Mouse (Mus musculus) heart, embryonic 10.5 days (tissue): ENCODE measurements around the gene Draxin. TPM values are rescaled to one million over a fixed set of nuclear protein-coding genes. Genes with fewer than 3 reads are reported as not detected.
A peak's percentile ranks its signal among the peaks of the same experiment; 100 is the strongest.

Experiments
- DNase-seq: peaks from one replicate; pipeline ENCODE4 v3.0.0-alpha.2; 2017; ENCODE audit warnings: low spot score
- H3K27ac ChIP-seq: fragments of 300-500 bp; sonication (generic); 2 replicates; pipeline ENCODE4 v1.5.1; 2016; ENCODE audit warnings: mild to moderate bottlenecking
- H3K27me3 ChIP-seq: fragments of 300-500 bp; sonication (generic); 2 replicates; pipeline ENCODE4 v1.6.1; 2016; ENCODE audit warnings: mild to moderate bottlenecking; ENCODE audit not compliant: poor library complexity, insufficient read depth, severe bottlenecking
- H3K36me3 ChIP-seq: fragments of 300-500 bp; sonication (generic); 2 replicates; pipeline ENCODE4 v1.6.1; 2016; ENCODE audit warnings: mild to moderate bottlenecking, moderate library complexity
- H3K4me1 ChIP-seq: fragments of 300-500 bp; sonication (generic); 2 replicates; pipeline ENCODE4 v1.6.1; 2016; ENCODE audit warnings: mild to moderate bottlenecking
- H3K4me3 ChIP-seq: fragments of 300-500 bp; sonication (generic); 2 replicates; pipeline ENCODE4 v1.5.1; 2016; ENCODE audit warnings: mild to moderate bottlenecking, moderate library complexity
- H3K9me3 ChIP-seq: fragments of 300-500 bp; sonication (generic); 2 replicates; pipeline ENCODE4 v1.6.1; 2016; ENCODE audit warnings: mild to moderate bottlenecking, moderate library complexity
- WGBS: fragments of 180-500 bp; shearing (Covaris S2); methylation state at CpG from one replicate; pipeline ENCODE4 v1.1.7; 2016; 5-methylcytosine and 5-hydroxymethylcytosine counted together
- polyA plus RNA-seq: library from polyadenylated mRNA; unstranded; fragments of >200 nt; fragmentation: Nextera tagmentation; extraction: Ambion mirVana; gene quantifications from 2 replicates; pipeline ENCODE4 v1.2.1, GENCODE M21; 2016

Draxin gene
- polyA plus RNA-seq, 1 experiment from 2014 or later: 0.48 TPM

GRCm38 (mm10) chr4:148147714-148148113, 17.2 kb upstream of the Draxin start:
- Histone ChIP-seq H3K36me3 (peaks cover 37% of the 10 kb centered on the region), H3K27me3 (no peaks in the 10 kb centered on the region), H3K27ac (no peak overlapping the region), H3K4me1 (peaks cover 20% of the 10 kb centered on the region), H3K9me3 (no peaks in the 10 kb centered on the region), H3K4me3 (no peak overlapping the region)
- WGBS: 85% methylated on average over 2 of the region's 2 CpGs
- DNase-seq: no peak

GRCm38 (mm10) chr4:148143721-148144120, 13.2 kb upstream of the Draxin start:
- no peak for DNase-seq
- Histone ChIP-seq H3K4me1 (peaks cover 13% of the 10 kb centered on the region), H3K4me3 (no peak overlapping the region), H3K36me3 (peaks cover 37% of the 10 kb centered on the region), H3K27me3 (peaks cover 7% of the 10 kb centered on the region), H3K9me3 (no peaks in the 10 kb centered on the region), H3K27ac (no peak overlapping the region)
- 86% methylated on average over 5 of the region's 5 CpGs for WGBS

- H3K36me3 ChIP-seq: peaks cover 13% of the 10 kb centered on the region; the same call in 1 of the 2 replicates
- H3K27ac ChIP-seq: peak overlapping the region; percentile 91
- peaks cover 28% of the 10 kb centered on the region for H3K27me3 ChIP-seq
- H3K9me3 ChIP-seq: no peaks in the 10 kb centered on the region
- under 1% methylated on average over 63 of the region's 65 CpGs for WGBS
- peak overlapping the region; percentile 87 for H3K4me3 ChIP-seq
- DNase-seq: peak; percentile 96
- peaks cover 8% of the 10 kb centered on the region for H3K4me1 ChIP-seq
Observed at GRCm38 (mm10) chr4:148140098-148141011, 9.9 kb upstream of the Draxin start.

- Histone ChIP-seq H3K4me3 (peak overlapping the region; percentile 87), H3K4me1 (peaks cover 8% of the 10 kb centered on the region), H3K27ac (peak overlapping the region; percentile 91), H3K36me3 (peaks cover 7% of the 10 kb centered on the region; the same call in 1 of the 2 replicates), H3K27me3 (peaks cover 34% of the 10 kb centered on the region), H3K9me3 (no peaks in the 10 kb centered on the region)
- DNase-seq: peak; percentile 81
- WGBS: 1% methylated on average over 12 of the region's 12 CpGs
Observed at GRCm38 (mm10) chr4:148139767-148140097, 9.2 kb upstream of the Draxin start.

GRCm38 (mm10) chr4:148137503-148137902, 7.0 kb upstream of the Draxin start:
- H3K4me3 ChIP-seq: no peak overlapping the region
- H3K9me3 ChIP-seq: no peaks in the 10 kb centered on the region
- peaks cover 8% of the 10 kb centered on the region for H3K4me1 ChIP-seq
- DNase-seq: no peak
- 70% methylated on average over 8 of the region's 8 CpGs for WGBS
- peaks cover 49% of the 10 kb centered on the region for H3K27me3 ChIP-seq
- H3K27ac ChIP-seq: no peak overlapping the region
- H3K36me3 ChIP-seq: no peaks in the 10 kb centered on the region

GRCm38 (mm10) chr4:148134988-148135387, 4.5 kb upstream of the Draxin start:
- Histone ChIP-seq H3K9me3 (no peaks in the 10 kb centered on the region), H3K4me1 (peaks cover 25% of the 10 kb centered on the region), H3K27ac (no peak overlapping the region), H3K27me3 (peaks cover 74% of the 10 kb centered on the region), H3K36me3 (no peaks in the 10 kb centered on the region), H3K4me3 (no peak overlapping the region)
- DNase-seq: no peak
- WGBS: 68% methylated on average over 8 of the region's 8 CpGs

- H3K27ac ChIP-seq: peak overlapping the region; percentile 87
- peak overlapping the region; percentile 76 for H3K4me3 ChIP-seq
- no peak for DNase-seq
- no peaks in the 10 kb centered on the region for H3K36me3 ChIP-seq
- H3K9me3 ChIP-seq: no peaks in the 10 kb centered on the region
- peaks cover 21% of the 10 kb centered on the region for H3K4me1 ChIP-seq
- H3K27me3 ChIP-seq: peaks cover 74% of the 10 kb centered on the region
- WGBS: 1% methylated on average over 21 of the region's 21 CpGs
Observed at GRCm38 (mm10) chr4:148131497-148132081, 1.1 kb upstream of the Draxin start.

- peak within 1 kb of the TSS; percentile 87 for H3K27ac ChIP-seq
- no peak for DNase-seq
- H3K4me3 ChIP-seq: peak within 1 kb of the TSS; percentile 76
- WGBS: 1% methylated on average over 18 of the region's 18 CpGs
- H3K36me3 ChIP-seq: no peaks in the 10 kb centered on the region
- peaks cover 73% of the 10 kb centered on the region for H3K27me3 ChIP-seq
- no peaks in the 10 kb centered on the region for H3K9me3 ChIP-seq
- H3K4me1 ChIP-seq: peaks cover 21% of the 10 kb centered on the region
Observed at GRCm38 (mm10) chr4:148130133-148130532, 365 bp downstream of the Draxin start, which contains the start of gene Mad2l2. TSS of gene Mad2l2 (plus strand) at chr4:148130384.

GRCm38 (mm10) chr4:148128672-148129071, 1.8 kb downstream of the Draxin start:
- WGBS: 53% methylated on average over 2 of the region's 2 CpGs
- Histone ChIP-seq H3K27ac (no peak overlapping the region), H3K27me3 (peaks cover 71% of the 10 kb centered on the region), H3K9me3 (no peaks in the 10 kb centered on the region), H3K4me3 (no peak overlapping the region), H3K36me3 (no peaks in the 10 kb centered on the region), H3K4me1 (peaks cover 21% of the 10 kb centered on the region)
- DNase-seq: no peak

- H3K27me3 ChIP-seq: peaks cover 75% of the 10 kb centered on the region
Observed at GRCm38 (mm10) chr4:148128241-148128640, 2.3 kb downstream of the Draxin start.

GRCm38 (mm10) chr4:148122694-148123066, 7.8 kb downstream of the Draxin start:
- H3K27me3 ChIP-seq: peaks cover 40% of the 10 kb centered on the region; the same call in 1 of the 2 replicates
- H3K4me3 ChIP-seq: no peak overlapping the region
- no peak for DNase-seq
- no peaks in the 10 kb centered on the region for H3K9me3 ChIP-seq
- no peaks in the 10 kb centered on the region for H3K36me3 ChIP-seq
- H3K4me1 ChIP-seq: no peaks in the 10 kb centered on the region
- WGBS: 77% methylated on average over 3 of the region's 3 CpGs
- no peak overlapping the region for H3K27ac ChIP-seq

More at GRCm38 (mm10) chr4:148128241-148128640, 2.3 kb downstream of the Draxin start:
- 49% methylated on average over 1 of the region's 1 CpGs for WGBS
- H3K4me3 ChIP-seq: no peak overlapping the region
- no peaks in the 10 kb centered on the region for H3K36me3 ChIP-seq
- no peak for DNase-seq
- no peaks in the 10 kb centered on the region for H3K9me3 ChIP-seq
- peaks cover 21% of the 10 kb centered on the region for H3K4me1 ChIP-seq
- H3K27ac ChIP-seq: no peak overlapping the region

GRCm38 (mm10) chr4:148121982-148122693, 8.4 kb downstream of the Draxin start:
- Histone ChIP-seq H3K4me1 (no peaks in the 10 kb centered on the region), H3K36me3 (no peaks in the 10 kb centered on the region), H3K27ac (no peak overlapping the region), H3K9me3 (no peaks in the 10 kb centered on the region), H3K4me3 (no peak overlapping the region), H3K27me3 (peaks cover 36% of the 10 kb centered on the region; the same call in 1 of the 2 replicates)
- 14% methylated on average over 6 of the region's 6 CpGs for WGBS
- DNase-seq: no peak

- WGBS: 82% methylated on average over 4 of the region's 4 CpGs
- no peak overlapping the region for H3K4me3 ChIP-seq
- no peaks in the 10 kb centered on the region for H3K9me3 ChIP-seq
- no peak overlapping the region for H3K27ac ChIP-seq
- H3K4me1 ChIP-seq: no peaks in the 10 kb centered on the region
- peaks cover 36% of the 10 kb centered on the region; the same call in 1 of the 2 replicates for H3K27me3 ChIP-seq
- H3K36me3 ChIP-seq: no peaks in the 10 kb centered on the region
- DNase-seq: no peak
Observed at GRCm38 (mm10) chr4:148121362-148121761, 9.1 kb downstream of the Draxin start.
